Mouse (Mus musculus) thymus, adult 2 months (tissue): ENCODE data around the gene Pin1rt1.

Experiments
- CTCF ChIP-seq: fragments of 200-500 bp; IDR thresholded peaks from 2 replicates; pipeline ENCODE4 v1.5.1; 2012; ENCODE audit warnings: mild to moderate bottlenecking, control low read depth, low read length, moderate library complexity, borderline replicate concordance; ENCODE audit not compliant: control insufficient read depth, poor library complexity, insufficient read depth; ENCODE audit errors: extremely low read depth
- POLR2A ChIP-seq: fragments of 200-500 bp; IDR thresholded peaks from 2 replicates; pipeline ENCODE4 v1.6.1; 2012; ENCODE audit warnings: mild to moderate bottlenecking, low read length, control low read depth, moderate library complexity; ENCODE audit not compliant: control insufficient read depth, poor library complexity, insufficient read depth; ENCODE audit errors: extremely low read depth

- TF ChIP-seq CTCF, result no peak
- no peak for TF ChIP-seq POLR2A
Observed at GRCm38 (mm10) chr2:104746251-104746650, 30.1 kb upstream of the Pin1rt1 start.
